Mouse (Mus musculus): ENCODE results near the gene Smco4. TPM values are rescaled to one million over a fixed set of nuclear protein-coding genes. Genes with fewer than 3 reads are reported as not detected.
"Not testable (repeated sequence)": the region's sequence is repeated elsewhere in the genome, so short reads cannot be mapped to it uniquely, and the experiment has no call there.

The Smco4 gene
- polyA plus RNA-seq, 1 experiment from 2014 or later = 0.79 TPM

DNA sequence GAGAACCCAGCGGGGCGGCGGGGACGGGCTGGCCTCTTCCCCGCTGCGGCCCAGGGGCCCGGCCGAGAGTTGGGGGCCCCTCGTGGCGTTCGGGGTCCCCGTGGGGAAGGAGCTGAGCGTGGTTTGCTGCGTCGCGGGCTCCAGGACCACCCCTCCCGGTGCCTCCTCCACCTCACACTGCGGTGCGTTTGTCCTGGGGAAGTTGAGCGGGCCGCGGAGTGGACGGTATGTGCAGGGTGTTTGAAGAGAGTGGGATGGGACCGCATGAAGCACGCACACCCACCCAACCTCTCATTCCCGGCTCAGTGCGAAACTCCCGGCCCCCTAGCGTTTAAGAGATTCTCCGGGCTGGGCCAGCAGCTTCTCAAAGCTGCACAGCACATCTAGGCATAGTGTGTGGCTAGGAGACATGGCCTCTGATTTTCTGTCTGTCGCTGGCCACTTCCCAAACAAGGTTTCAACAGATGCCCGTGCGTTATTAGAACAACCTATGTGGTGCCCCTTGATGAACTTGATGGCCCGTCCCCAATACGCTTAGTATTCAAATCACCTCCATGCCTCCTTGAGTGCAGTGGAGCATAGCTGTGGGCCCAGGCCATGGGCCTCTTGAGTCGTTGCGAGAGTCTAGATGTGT, 810 bp downstream of the Smco4 start:
- peaks cover 24% of the 10 kb centered on the region for H3K27me3 ChIP-seq
- H3K4me1 ChIP-seq = peaks cover 29% of the 10 kb centered on the region
- peak overlapping the region; percentile 83 for H3K9ac ChIP-seq (replicated peaks)
- ATAC-seq (ENCODE audit: low FRiP score, low read depth) = peak; percentile 62
- no peaks in the 10 kb centered on the region for H3K36me3 ChIP-seq
- no peaks in the 10 kb centered on the region for H3K9me3 ChIP-seq
- peak overlapping the region; percentile 96 for H3K4me2 ChIP-seq (replicated peaks)
- no peak overlapping the region for H3K27ac ChIP-seq (replicated peaks)
- H3K4me3 ChIP-seq = peak overlapping the region; percentile 83
- WGBS = 2% methylated on average over 34 of the region's 37 CpGs

DNA sequence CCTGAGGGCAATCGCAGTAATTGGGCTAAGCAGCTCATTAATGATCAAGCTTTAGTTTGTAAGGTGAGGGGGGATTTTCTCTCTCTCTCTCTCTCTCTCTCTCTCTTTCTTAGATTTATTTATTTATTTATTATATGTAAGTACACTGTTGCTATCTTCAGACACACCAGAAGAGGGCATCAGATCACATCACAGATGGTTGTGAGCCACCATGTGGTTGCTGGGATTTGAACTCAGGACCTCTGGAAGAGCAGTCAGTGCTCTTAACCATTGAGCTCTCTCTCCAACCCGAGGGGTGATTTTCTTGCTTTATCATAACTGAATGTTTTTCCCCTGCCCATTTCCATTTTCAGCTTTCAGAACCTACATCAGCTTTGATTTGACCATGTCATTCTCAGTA, 2.0 kb downstream of the Smco4 start:
- H3K36me3 ChIP-seq; H3K9me3 ChIP-seq; H3K9ac ChIP-seq (replicated peaks); H3K4me3 ChIP-seq; H3K27ac ChIP-seq (replicated peaks); ATAC-seq (ENCODE audit: low FRiP score, low read depth); H3K4me2 ChIP-seq (replicated peaks): not testable (repeated sequence)
- 91% methylated on average over 2 of the region's 2 CpGs for WGBS
- Histone ChIP-seq H3K4me1 (peaks cover 29% of the 10 kb centered on the region), H3K27me3 (peaks cover 24% of the 10 kb centered on the region)

DNA sequence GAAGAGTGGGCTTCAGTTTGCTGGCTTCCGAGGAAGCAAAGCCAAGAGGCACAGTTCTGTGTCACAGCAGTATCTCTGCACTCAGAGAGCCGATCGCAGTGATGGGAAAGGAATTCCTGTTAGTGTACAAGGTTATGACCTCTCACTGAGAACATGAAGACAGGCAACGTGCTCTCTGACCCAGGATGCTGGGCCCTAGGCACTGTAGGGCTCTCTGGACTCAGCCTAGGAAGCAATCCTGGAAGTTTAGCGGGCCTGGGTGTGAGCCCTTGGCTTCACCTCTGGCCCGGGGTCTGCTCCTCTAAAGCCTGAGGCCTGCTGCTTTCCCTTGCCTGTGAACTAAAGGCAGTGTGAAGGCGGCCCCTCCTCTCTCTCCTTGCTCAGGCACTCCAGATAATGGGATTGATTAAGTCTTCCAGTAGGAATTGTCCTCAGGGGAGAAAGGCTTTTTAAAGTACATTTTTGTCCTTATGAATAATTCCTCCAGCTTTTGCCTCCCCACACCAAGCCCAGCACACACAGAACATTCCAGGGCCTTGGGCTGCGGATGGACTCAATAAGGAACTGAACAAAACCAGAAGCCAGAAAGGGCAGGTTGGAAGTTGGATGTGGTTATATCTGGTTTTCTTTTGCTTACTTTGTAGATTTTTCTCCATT, 2.8 kb downstream of the Smco4 start:
- Histone ChIP-seq H3K4me3 (no peak overlapping the region), H3K9me3 (no peaks in the 10 kb centered on the region), H3K36me3 (no peaks in the 10 kb centered on the region), H3K4me2 (replicated peaks) (0 out of 2 replicates have a peak overlapping the region, but pooled peaks have one; percentile 14), H3K9ac (replicated peaks) (no peak overlapping the region; the same call in 1 of the 2 replicates), H3K4me1 (peaks cover 29% of the 10 kb centered on the region), H3K27ac (replicated peaks) (no peak overlapping the region; the same call in 1 of the 2 replicates), H3K27me3 (peaks cover 21% of the 10 kb centered on the region)
- ATAC-seq (ENCODE audit: low FRiP score, low read depth) = no peak
- WGBS = 13% methylated on average over 8 of the region's 8 CpGs

DNA sequence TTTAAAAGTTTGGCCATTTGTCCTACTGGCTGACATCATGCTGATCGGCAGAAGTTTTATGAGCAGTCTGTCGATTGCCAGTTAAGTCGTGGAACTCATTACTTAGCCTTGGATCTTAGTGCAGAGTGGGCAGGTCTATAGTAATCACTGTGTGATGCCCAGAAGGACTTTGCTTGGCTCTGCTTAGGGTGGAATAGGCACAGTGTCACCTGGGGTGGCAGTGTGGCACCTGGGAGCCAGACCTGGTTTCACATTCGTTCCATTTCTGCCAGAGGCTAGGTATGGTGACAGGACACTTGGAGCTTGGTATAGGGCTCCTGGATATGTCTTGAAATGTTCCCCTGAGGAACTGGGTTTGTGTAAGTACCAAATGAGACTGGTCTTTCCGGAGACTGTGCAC, 6.8 kb downstream of the Smco4 start:
- no peak for ATAC-seq (ENCODE audit: low FRiP score, low read depth)
- no peak overlapping the region for H3K4me2 ChIP-seq (replicated peaks)
- no peak overlapping the region for H3K4me3 ChIP-seq
- WGBS = 87% methylated on average over 5 of the region's 5 CpGs
- peaks cover 23% of the 10 kb centered on the region for H3K4me1 ChIP-seq
- no peaks in the 10 kb centered on the region for H3K36me3 ChIP-seq
- peaks cover 5% of the 10 kb centered on the region; the same call in 1 of the 2 replicates for H3K27me3 ChIP-seq
- H3K27ac ChIP-seq (replicated peaks) = no peak overlapping the region
- no peaks in the 10 kb centered on the region for H3K9me3 ChIP-seq
- H3K9ac ChIP-seq (replicated peaks) = no peak overlapping the region

DNA sequence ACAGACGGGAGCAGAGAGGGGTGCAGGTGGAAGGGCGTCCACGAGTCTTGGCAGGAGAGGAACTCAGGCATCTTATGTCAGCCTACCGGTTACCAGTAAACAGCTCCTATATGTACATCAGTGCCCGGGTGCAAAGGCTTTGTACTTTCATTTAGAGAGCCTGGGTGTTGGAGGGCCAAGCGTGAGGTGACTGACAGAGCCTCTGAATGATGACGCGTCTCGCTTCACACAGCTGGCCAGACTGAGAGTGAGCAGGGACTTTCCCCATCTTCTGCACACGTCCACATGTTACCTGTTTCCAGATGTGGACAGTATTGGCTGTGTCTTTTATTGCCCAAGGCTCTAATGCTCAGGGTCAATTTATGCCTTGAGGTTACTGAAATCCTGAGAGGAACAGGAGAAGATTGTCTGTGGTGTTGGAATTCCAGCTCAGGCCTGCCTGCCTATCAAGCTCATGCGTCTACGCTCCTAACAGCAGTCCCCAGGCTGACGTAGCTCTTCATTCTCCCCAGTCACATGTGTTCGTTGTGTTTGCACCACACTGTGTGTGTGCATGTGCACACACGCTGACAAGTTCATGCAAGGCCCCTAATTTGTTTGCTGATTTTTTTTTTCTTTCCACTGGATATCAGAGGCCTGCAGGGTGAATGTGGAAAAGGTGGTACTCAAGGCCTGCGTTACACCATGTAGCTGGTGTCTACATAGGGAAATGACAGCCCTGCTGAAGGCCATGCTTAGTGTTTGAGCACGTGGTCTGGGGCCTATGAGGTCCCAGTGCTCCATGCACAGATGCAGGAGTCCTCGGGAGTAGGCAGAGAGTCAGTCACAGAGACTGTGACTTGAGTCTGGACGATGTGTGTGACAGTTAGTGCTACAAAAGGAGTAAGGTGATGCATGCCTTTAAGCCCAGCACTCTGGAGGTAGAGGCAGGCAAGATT, 8.4 kb downstream of the Smco4 start:
- no peak overlapping the region for H3K9ac ChIP-seq (replicated peaks)
- H3K27ac ChIP-seq (replicated peaks) = no peak overlapping the region
- ATAC-seq (ENCODE audit: low FRiP score, low read depth) = no peak
- no peak overlapping the region for H3K4me2 ChIP-seq (replicated peaks)
- WGBS = 82% methylated on average over 19 of the region's 19 CpGs
- H3K27me3 ChIP-seq = peaks cover 5% of the 10 kb centered on the region; the same call in 1 of the 2 replicates
- H3K36me3 ChIP-seq = no peaks in the 10 kb centered on the region
- H3K4me3 ChIP-seq = no peak overlapping the region
- peaks cover 12% of the 10 kb centered on the region; the same call in 1 of the 2 replicates for H3K4me1 ChIP-seq
- H3K9me3 ChIP-seq = no peaks in the 10 kb centered on the region

DNA sequence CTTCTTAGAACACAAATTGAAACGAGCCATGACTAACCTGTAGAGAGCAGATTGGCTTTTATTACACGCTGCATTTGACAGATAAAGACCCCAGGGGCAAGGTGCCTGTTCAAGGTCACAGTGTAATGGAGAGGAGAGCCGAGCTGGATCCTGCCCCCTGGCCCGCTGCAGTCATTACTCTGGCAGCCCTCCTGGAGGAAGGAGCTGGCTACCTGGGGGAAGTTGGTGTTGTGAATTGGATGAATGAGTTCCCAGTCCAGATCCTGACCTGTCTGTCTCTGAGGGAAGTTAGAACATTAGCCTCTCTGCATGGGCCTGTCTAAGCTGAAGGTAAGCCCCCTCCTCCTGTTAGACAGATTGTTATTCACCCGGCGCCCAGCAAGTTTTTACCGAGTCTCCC, 9.2 kb downstream of the Smco4 start:
- Histone ChIP-seq H3K4me2 (replicated peaks) (no peak overlapping the region), H3K4me1 (0 out of 2 replicates have a peak, but pooled peaks cover 11% of the 10 kb centered on the region), H3K36me3 (no peaks in the 10 kb centered on the region), H3K4me3 (no peak overlapping the region), H3K9ac (replicated peaks) (no peak overlapping the region), H3K27me3 (peaks cover 5% of the 10 kb centered on the region; the same call in 1 of the 2 replicates), H3K9me3 (no peaks in the 10 kb centered on the region), H3K27ac (replicated peaks) (no peak overlapping the region)
- ATAC-seq (ENCODE audit: low FRiP score, low read depth) = no peak
- 50% methylated on average over 7 of the region's 7 CpGs for WGBS

DNA sequence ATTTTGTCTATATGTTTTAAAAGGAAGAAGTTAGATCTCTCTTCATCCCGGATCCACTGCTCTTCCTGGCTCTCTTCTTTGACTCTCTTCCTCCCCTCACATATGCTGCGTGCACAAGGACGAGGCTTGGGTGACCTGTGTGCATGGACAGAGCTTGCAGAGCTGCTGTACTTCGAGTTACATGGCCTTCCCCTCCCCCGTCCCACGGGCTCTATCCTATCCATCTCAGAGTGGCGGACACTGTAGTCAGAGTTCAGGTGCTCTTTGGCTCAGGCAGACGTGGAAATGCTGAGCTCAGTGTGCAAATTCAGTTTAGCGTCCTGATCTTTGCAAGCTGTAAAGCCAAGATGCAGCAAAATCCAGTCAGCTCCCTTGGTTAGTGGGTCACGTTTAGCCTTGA, 10.1 kb downstream of the Smco4 start:
- Histone ChIP-seq H3K27ac (replicated peaks) (no peak overlapping the region), H3K9me3 (no peaks in the 10 kb centered on the region), H3K4me2 (replicated peaks) (no peak overlapping the region), H3K9ac (replicated peaks) (no peak overlapping the region), H3K36me3 (no peaks in the 10 kb centered on the region), H3K4me3 (no peak overlapping the region), H3K4me1 (0 out of 2 replicates have a peak, but pooled peaks cover 8% of the 10 kb centered on the region), H3K27me3 (no peaks in the 10 kb centered on the region; the same call in 1 of the 2 replicates)
- ATAC-seq (ENCODE audit: low FRiP score, low read depth) = no peak
- WGBS = 81% methylated on average over 10 of the region's 10 CpGs

DNA sequence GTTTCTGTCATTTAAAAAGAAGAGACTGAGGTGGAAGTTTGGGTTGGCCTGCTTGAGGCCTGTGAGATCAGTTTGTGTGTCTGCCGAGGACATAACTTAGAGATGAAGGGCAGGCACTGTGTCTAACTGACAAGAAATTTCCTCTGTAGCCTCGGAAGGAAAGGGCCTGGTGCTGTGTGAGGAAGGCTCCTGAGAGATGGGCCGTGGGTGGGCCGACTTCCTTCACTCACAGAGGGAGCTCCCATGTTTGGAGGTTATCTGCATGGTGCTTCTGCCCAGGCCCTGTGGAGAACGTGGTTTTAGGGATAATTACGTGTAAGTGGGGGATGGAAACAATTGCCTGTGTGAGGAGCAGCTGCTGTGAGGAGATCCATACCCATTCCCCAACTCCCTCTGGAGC, 10.6 kb downstream of the Smco4 start:
- H3K4me2 ChIP-seq (replicated peaks) = no peak overlapping the region
- H3K9me3 ChIP-seq = no peaks in the 10 kb centered on the region
- no peak overlapping the region for H3K27ac ChIP-seq (replicated peaks)
- 68% methylated on average over 6 of the region's 6 CpGs for WGBS
- no peak overlapping the region for H3K9ac ChIP-seq (replicated peaks)
- no peaks in the 10 kb centered on the region; the same call in 1 of the 2 replicates for H3K27me3 ChIP-seq
- H3K4me1 ChIP-seq = 0 out of 2 replicates have a peak, but pooled peaks cover 8% of the 10 kb centered on the region
- H3K4me3 ChIP-seq = no peak overlapping the region
- H3K36me3 ChIP-seq = no peaks in the 10 kb centered on the region
- ATAC-seq (ENCODE audit: low FRiP score, low read depth) = no peak

DNA sequence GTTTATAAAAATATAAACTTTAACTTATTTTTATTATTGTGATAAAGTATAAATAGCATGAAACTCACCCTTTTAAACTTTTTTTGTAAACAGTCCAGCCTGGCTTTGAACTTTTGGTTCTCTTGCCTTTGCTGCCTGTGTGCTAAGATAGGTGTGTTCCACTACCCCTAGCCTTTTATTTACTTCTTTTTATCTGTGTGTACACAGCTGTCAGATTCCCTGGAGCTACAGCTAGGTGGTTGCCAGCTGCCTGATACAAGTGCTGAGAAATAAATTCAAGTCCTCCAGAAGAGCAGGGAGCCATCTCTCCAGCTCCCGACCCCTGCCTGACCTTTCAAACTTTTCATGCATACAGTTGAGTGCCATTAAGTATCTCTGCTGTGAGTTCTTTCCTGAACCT, 12.1 kb downstream of the Smco4 start:
- H3K4me1 ChIP-seq = 0 out of 2 replicates have a peak, but pooled peaks cover 10% of the 10 kb centered on the region

DNA sequence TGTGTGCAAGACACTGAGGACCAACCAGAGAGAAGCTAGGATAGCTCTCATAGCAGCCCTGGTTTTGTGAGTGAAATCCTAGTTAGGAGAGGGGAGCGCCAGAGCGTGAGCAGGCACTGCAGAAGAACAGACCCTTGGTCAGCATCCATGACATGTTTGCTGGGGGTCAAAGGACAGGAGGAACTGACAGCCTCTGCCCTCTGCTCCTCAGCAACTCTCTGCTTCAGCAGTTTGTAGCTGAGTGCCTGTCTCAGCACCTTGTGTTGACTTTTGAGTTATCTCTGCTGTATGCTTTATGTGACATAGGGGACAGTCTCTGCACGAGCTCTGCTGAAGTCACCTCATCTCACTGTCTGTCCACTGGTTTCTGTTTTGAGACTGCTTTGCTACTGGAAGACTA, 13.6 kb downstream of the Smco4 start:
- H3K9ac ChIP-seq (replicated peaks) = no peak overlapping the region
- H3K4me3 ChIP-seq = no peak overlapping the region
- no peaks in the 10 kb centered on the region for H3K36me3 ChIP-seq
- no peaks in the 10 kb centered on the region; the same call in 1 of the 2 replicates for H3K27me3 ChIP-seq
- no peak overlapping the region for H3K4me2 ChIP-seq (replicated peaks)
- no peaks in the 10 kb centered on the region for H3K9me3 ChIP-seq
- H3K27ac ChIP-seq (replicated peaks) = no peak overlapping the region
- peaks cover 18% of the 10 kb centered on the region; the same call in 1 of the 2 replicates for H3K4me1 ChIP-seq
- WGBS = 79% methylated on average over 3 of the region's 3 CpGs
- ATAC-seq (ENCODE audit: low FRiP score, low read depth) = no peak

More for the DNA sequence above, 12.1 kb downstream of the Smco4 start:
- Histone ChIP-seq H3K9me3 (no peaks in the 10 kb centered on the region), H3K36me3 (no peaks in the 10 kb centered on the region), H3K27ac (replicated peaks) (no peak overlapping the region), H3K4me2 (replicated peaks) (no peak overlapping the region), H3K9ac (replicated peaks) (no peak overlapping the region), H3K27me3 (no peaks in the 10 kb centered on the region; the same call in 1 of the 2 replicates), H3K4me3 (no peak overlapping the region)
- no peak for ATAC-seq (ENCODE audit: low FRiP score, low read depth)
- 61% methylated on average over 1 of the region's 1 CpGs for WGBS

DNA sequence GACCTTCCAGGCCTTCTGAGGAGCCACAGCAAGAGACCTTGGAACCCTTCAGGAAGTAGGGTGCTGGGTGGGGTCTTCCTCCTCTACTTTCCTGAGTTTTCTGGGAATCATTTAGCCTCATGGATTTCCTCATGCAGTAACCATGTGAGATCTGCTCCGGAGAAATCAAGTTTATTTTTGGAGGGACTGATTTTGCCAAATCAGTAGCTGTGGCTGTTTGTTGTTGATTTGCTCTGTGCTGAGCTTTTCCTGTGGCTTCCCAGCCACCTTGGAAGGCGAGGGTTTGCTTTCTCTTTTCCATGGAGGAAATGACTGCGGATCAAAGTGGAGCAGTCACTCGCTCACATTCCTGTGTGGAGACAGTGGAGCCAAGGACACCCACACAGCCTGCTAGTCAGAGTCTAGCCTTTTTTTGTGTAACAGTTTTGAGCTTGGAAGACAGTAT, 14.2 kb downstream of the Smco4 start:
- no peak overlapping the region for H3K27ac ChIP-seq (replicated peaks)
- H3K27me3 ChIP-seq = no peaks in the 10 kb centered on the region; the same call in 1 of the 2 replicates
- ATAC-seq (ENCODE audit: low FRiP score, low read depth) = no peak
- H3K4me1 ChIP-seq = peaks cover 17% of the 10 kb centered on the region; the same call in 1 of the 2 replicates
- H3K4me2 ChIP-seq (replicated peaks) = no peak overlapping the region
- 87% methylated on average over 4 of the region's 4 CpGs for WGBS
- no peak overlapping the region for H3K9ac ChIP-seq (replicated peaks)
- H3K9me3 ChIP-seq = no peaks in the 10 kb centered on the region
- H3K36me3 ChIP-seq = no peaks in the 10 kb centered on the region
- no peak overlapping the region for H3K4me3 ChIP-seq

Data from midbrain, embryonic 12.5 days (tissue).